Mouse (Mus musculus): Measurements from ENCODE around the gene Lrrn4. TPM values are rescaled to one million over a fixed set of nuclear protein-coding genes. Genes with fewer than 3 reads are reported as not detected.
A peak's percentile ranks its signal among the peaks of the same experiment; 100 is the strongest.

Lrrn4 gene
- polyA plus RNA-seq, 1 experiment, result 0.86 TPM

DNA sequence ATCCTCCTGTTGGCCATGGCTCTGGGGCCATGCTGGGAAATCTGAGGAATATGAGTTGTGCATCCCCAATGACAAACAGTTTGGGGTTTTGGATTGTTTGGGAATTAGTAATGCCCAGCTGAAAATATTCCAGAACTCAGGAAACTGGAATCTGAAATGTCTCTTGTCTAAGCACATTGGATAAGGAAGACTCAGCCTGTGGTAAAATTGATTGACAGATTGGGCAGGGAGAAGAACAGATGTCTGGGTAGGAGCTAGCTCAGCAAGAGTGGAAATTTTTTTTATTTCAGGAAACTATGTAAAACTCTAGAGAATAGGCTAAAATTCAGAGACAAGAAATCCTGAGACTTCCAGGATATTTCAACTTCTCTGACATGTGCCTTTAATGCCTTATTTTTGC, 20.3 kb downstream of the Lrrn4 start:
- H3K27ac ChIP-seq (ENCODE audit: insufficient read depth, low read depth, low read length), result no peak overlapping the region
- DNase-seq, result no peak

GRCm38 (mm10) chr2:132856333-132856732, 24.4 kb downstream of the Lrrn4 start:
- H3K4me1 ChIP-seq (ENCODE audit: control insufficient read depth, insufficient read depth, low read length), result no peaks in the 10 kb centered on the region
- DNase-seq, result no peak
- WGBS, result 76% methylated on average over 5 of the region's 5 CpGs
- no peaks in the 10 kb centered on the region; the same call in 1 of the 2 replicates for H3K36me3 ChIP-seq (ENCODE audit: control insufficient read depth, insufficient read depth, low read length)
- no peaks in the 10 kb centered on the region for H3K27me3 ChIP-seq (replicated peaks; ENCODE audit: control insufficient read depth, insufficient read depth, low read length)
- no peak overlapping the region for H3K4me3 ChIP-seq (ENCODE audit: insufficient read depth, low read depth, low read length)
- no peak overlapping the region for H3K27ac ChIP-seq (ENCODE audit: insufficient read depth, low read depth, low read length)
- TF ChIP-seq CTCF (conservative IDR thresholded peaks at IDR 0.05; ENCODE audit: insufficient read depth, insufficient read length, low read depth, low read length) (no peak), POLR2A (IDR thresholded peaks at IDR 0.05; ENCODE audit: low read depth, low read length) (no peak)

More for the DNA sequence above, 20.3 kb downstream of the Lrrn4 start:
- Histone ChIP-seq H3K27me3 (replicated peaks; ENCODE audit: control insufficient read depth, insufficient read depth, low read length) (no peaks in the 10 kb centered on the region), H3K4me3 (ENCODE audit: insufficient read depth, low read depth, low read length) (no peak overlapping the region), H3K4me1 (ENCODE audit: control insufficient read depth, insufficient read depth, low read length) (no peaks in the 10 kb centered on the region), H3K36me3 (ENCODE audit: control insufficient read depth, insufficient read depth, low read length) (no peaks in the 10 kb centered on the region; the same call in none of the 2 replicates)
- TF ChIP-seq POLR2A (IDR thresholded peaks at IDR 0.05; ENCODE audit: low read depth, low read length) (no peak), CTCF (conservative IDR thresholded peaks at IDR 0.05; ENCODE audit: insufficient read depth, insufficient read length, low read depth, low read length) (no peak)

DNA sequence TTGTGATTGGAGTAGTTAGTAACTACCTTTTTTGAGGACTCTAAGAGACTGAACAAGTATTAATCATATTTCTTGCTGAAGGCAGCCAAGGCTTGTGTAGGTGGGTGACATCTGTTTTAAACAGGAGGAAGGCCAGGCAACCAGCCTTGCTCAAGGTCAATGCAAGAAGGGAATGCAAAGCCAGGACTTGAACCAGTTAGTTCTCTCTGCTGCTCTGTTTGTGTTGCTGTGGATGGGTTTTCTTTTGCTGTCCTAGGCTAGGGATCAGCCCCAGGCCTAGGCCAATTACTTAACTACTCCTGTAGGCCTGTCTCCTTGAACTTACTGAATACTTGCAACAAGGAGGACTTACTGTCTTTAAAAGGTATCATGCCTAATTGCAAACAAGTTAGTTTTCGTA, 27.6 kb downstream of the Lrrn4 start:
- H3K36me3 ChIP-seq (ENCODE audit: control insufficient read depth, insufficient read depth, low read length), result no peaks in the 10 kb centered on the region; the same call in none of the 2 replicates
- no peaks in the 10 kb centered on the region for H3K27me3 ChIP-seq (replicated peaks; ENCODE audit: control insufficient read depth, insufficient read depth, low read length)
- no peak for DNase-seq
- WGBS, result 98% methylated on average over 1 of the region's 1 CpGs
- H3K27ac ChIP-seq (ENCODE audit: insufficient read depth, low read depth, low read length), result no peak overlapping the region
- H3K4me3 ChIP-seq (ENCODE audit: insufficient read depth, low read depth, low read length), result no peak overlapping the region
- TF ChIP-seq CTCF (conservative IDR thresholded peaks at IDR 0.05; ENCODE audit: insufficient read depth, insufficient read length, low read depth, low read length), result no peak
- TF ChIP-seq POLR2A (IDR thresholded peaks at IDR 0.05; ENCODE audit: low read depth, low read length), result no peak
- peaks cover 5% of the 10 kb centered on the region for H3K4me1 ChIP-seq (ENCODE audit: control insufficient read depth, insufficient read depth, low read length)

DNA sequence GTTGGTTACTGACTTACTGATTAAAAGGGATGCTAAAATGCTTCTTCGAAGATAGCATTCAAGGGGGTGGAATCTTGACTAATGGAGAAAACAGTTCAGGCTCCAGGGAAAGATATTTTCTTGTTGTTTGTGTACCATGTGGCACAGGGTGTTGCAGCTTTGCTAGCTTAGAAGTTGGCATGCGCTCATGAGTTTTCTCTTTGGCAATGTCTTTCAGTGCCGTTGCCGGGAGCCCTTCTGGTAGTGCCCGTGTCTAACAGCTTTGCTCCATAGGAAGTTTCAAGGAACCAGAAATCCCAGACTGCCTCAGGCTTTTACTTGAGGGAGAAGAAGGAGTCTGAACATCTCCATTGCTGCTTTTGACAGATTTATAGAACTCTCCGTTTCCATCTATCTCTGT, 31.6 kb downstream of the Lrrn4 start:
- TF ChIP-seq POLR2A (IDR thresholded peaks at IDR 0.05; ENCODE audit: low read depth, low read length) (no peak), CTCF (conservative IDR thresholded peaks at IDR 0.05; ENCODE audit: insufficient read depth, insufficient read length, low read depth, low read length) (no peak)
- Histone ChIP-seq H3K27ac (ENCODE audit: insufficient read depth, low read depth, low read length) (no peak overlapping the region), H3K27me3 (replicated peaks; ENCODE audit: control insufficient read depth, insufficient read depth, low read length) (no peaks in the 10 kb centered on the region), H3K4me3 (ENCODE audit: insufficient read depth, low read depth, low read length) (no peak overlapping the region), H3K4me1 (ENCODE audit: control insufficient read depth, insufficient read depth, low read length) (peaks cover 12% of the 10 kb centered on the region), H3K36me3 (ENCODE audit: control insufficient read depth, insufficient read depth, low read length) (no peaks in the 10 kb centered on the region; the same call in 1 of the 2 replicates)
- 67% methylated on average over 6 of the region's 6 CpGs for WGBS
- peak; percentile 25 for DNase-seq

- Histone ChIP-seq H3K4me3 (ENCODE audit: insufficient read depth, low read depth, low read length) (no peak overlapping the region), H3K27me3 (replicated peaks; ENCODE audit: control insufficient read depth, insufficient read depth, low read length) (no peaks in the 10 kb centered on the region), H3K27ac (ENCODE audit: insufficient read depth, low read depth, low read length) (no peak overlapping the region), H3K36me3 (ENCODE audit: control insufficient read depth, insufficient read depth, low read length) (no peaks in the 10 kb centered on the region; the same call in 1 of the 2 replicates), H3K4me1 (ENCODE audit: control insufficient read depth, insufficient read depth, low read length) (peaks cover 12% of the 10 kb centered on the region)
- TF ChIP-seq POLR2A (IDR thresholded peaks at IDR 0.05; ENCODE audit: low read depth, low read length) (no peak), CTCF (conservative IDR thresholded peaks at IDR 0.05; ENCODE audit: insufficient read depth, insufficient read length, low read depth, low read length) (no peak)
- peak; percentile 42 for DNase-seq
- 69% methylated on average over 4 of the region's 4 CpGs for WGBS
These were observed 32.3 kb downstream of the Lrrn4 start for GRCm38 (mm10) chr2:132848361-132848760.

DNA sequence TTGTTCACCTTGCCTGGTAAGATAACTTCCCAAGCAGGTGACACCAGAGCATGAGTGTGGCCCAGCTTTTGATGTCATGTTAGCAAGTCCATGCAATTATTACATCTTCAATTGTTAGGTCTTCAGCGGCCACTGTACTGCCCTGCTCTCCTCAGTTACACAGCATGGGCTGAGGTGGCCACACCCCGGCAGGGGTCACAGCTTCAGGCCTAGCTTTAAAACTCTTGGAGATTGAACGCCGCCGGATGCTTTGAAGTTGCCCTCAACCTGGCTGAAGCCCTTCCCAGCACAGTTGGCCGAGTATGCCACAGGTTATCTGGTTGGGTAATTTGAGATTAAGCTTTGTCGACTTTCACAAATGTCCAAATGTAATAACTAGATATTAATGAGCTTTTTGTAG, 33.1 kb downstream of the Lrrn4 start:
- peak; percentile 23 for DNase-seq
- no peaks in the 10 kb centered on the region; the same call in 1 of the 2 replicates for H3K36me3 ChIP-seq (ENCODE audit: control insufficient read depth, insufficient read depth, low read length)
- H3K27me3 ChIP-seq (replicated peaks; ENCODE audit: control insufficient read depth, insufficient read depth, low read length), result no peaks in the 10 kb centered on the region
- peak overlapping the region; percentile 76 for H3K4me3 ChIP-seq (ENCODE audit: insufficient read depth, low read depth, low read length)
- TF ChIP-seq CTCF (conservative IDR thresholded peaks at IDR 0.05; ENCODE audit: insufficient read depth, insufficient read length, low read depth, low read length) (no peak), POLR2A (IDR thresholded peaks at IDR 0.05; ENCODE audit: low read depth, low read length) (no peak)
- WGBS, result 16% methylated on average over 7 of the region's 7 CpGs
- H3K4me1 ChIP-seq (ENCODE audit: control insufficient read depth, insufficient read depth, low read length), result peaks cover 12% of the 10 kb centered on the region
- H3K27ac ChIP-seq (ENCODE audit: insufficient read depth, low read depth, low read length), result no peak overlapping the region

GRCm38 (mm10) chr2:132846407-132847358, 34.0 kb downstream of the Lrrn4 start, which contains the start of gene Crls1:
Gene Crls1 (plus strand): TSS chr2:132846666.
- Histone ChIP-seq H3K4me1 (ENCODE audit: control insufficient read depth, insufficient read depth, low read length) (peaks cover 12% of the 10 kb centered on the region), H3K27ac (ENCODE audit: insufficient read depth, low read depth, low read length) (peak within 1 kb of the TSS; percentile 49; the same call in 1 of the 2 replicates)
- WGBS, result under 1% methylated on average over 92 of the region's 96 CpGs

More at GRCm38 (mm10) chr2:132846407-132847358, 34.0 kb downstream of the Lrrn4 start, which contains the start of gene Crls1:
- TF ChIP-seq POLR2A (IDR thresholded peaks at IDR 0.05; ENCODE audit: low read depth, low read length) (no peak), CTCF (conservative IDR thresholded peaks at IDR 0.05; ENCODE audit: insufficient read depth, insufficient read length, low read depth, low read length) (peak; percentile 97)
- Histone ChIP-seq H3K36me3 (ENCODE audit: control insufficient read depth, insufficient read depth, low read length) (no peaks in the 10 kb centered on the region; the same call in 1 of the 2 replicates), H3K27me3 (replicated peaks; ENCODE audit: control insufficient read depth, insufficient read depth, low read length) (no peaks in the 10 kb centered on the region), H3K4me3 (ENCODE audit: insufficient read depth, low read depth, low read length) (peak within 1 kb of the TSS; percentile 76)
- peak; percentile 97 for DNase-seq
